Mouse (Mus musculus) stomach, embryonic 14.5 days (tissue): ENCODE results near the gene Cntrob. TPM values are rescaled to one million over a fixed set of nuclear protein-coding genes. Genes with fewer than 3 reads are reported as not detected.

Experiments
- ATAC-seq: fragments of 200-750 bp; cut with Nextera tagmentation; 2 replicates; pipeline ENCODE4 v1.8.0; 2017; ENCODE audit warnings: low read depth, moderate TSS enrichment; ENCODE audit not compliant: insufficient number of reproducible peaks, insufficient read depth, low FRiP score
- H3K27ac ChIP-seq: fragments of 300-500 bp; sonication (generic); 2 replicates; pipeline ENCODE4 v1.5.1; 2014; ENCODE audit warnings: mild to moderate bottlenecking, low read length, moderate library complexity, mixed read lengths
- H3K27me3 ChIP-seq: fragments of 300-500 bp; sonication (generic); 2 replicates; pipeline ENCODE4 v1.6.1; 2014; ENCODE audit warnings: low read length, control low read depth, mixed read lengths; ENCODE audit not compliant: control insufficient read depth, insufficient read depth
- H3K36me3 ChIP-seq: fragments of 300-500 bp; sonication (generic); 2 replicates; pipeline ENCODE4 v1.6.1; 2014; ENCODE audit warnings: mild to moderate bottlenecking, control low read depth, low read length, moderate library complexity, mixed read lengths; ENCODE audit not compliant: control insufficient read depth, insufficient read depth
- H3K4me1 ChIP-seq: fragments of 300-500 bp; sonication (generic); 2 replicates; pipeline ENCODE4 v1.6.1; 2014; ENCODE audit warnings: low read length, control low read depth, mixed read lengths; ENCODE audit not compliant: control insufficient read depth, insufficient read depth
- H3K4me2 ChIP-seq: fragments of 300-500 bp; sonication (generic); replicated peaks from 2 replicates; pipeline ENCODE4 v1.6.1; 2014; ENCODE audit warnings: low read depth, low read length, control low read depth
- H3K4me3 ChIP-seq: fragments of 300-500 bp; sonication (generic); 2 replicates; pipeline ENCODE4 v1.5.1; 2014; ENCODE audit warnings: low read depth, low read length, control low read depth
- H3K9ac ChIP-seq: fragments of 300-500 bp; sonication (generic); replicated peaks from 2 replicates; pipeline ENCODE4 v1.6.1; 2014; ENCODE audit warnings: low read depth, mild to moderate bottlenecking, control low read depth, low read length, moderate library complexity, mixed read lengths
- H3K9me3 ChIP-seq: fragments of 300-500 bp; sonication (generic); 2 replicates; pipeline ENCODE4 v1.6.1; 2016; ENCODE audit warnings: low read depth, low read length, control low read depth; ENCODE audit not compliant: control insufficient read depth
- WGBS: fragments of 180-500 bp; shearing (Covaris S2); extraction: QIAGEN DNeasy Blood & Tissue Kit; methylation state at CpG from one replicate; pipeline ENCODE4 v1.1.7; 2014; 5-methylcytosine and 5-hydroxymethylcytosine counted together
- polyA plus RNA-seq: library from polyadenylated mRNA; unstranded; fragments of >200 nt; fragmentation: Nextera tagmentation; extraction: Ambion mirVana; gene quantifications from 2 replicates; pipeline ENCODE4 v1.2.1, GENCODE M21; 2014

The Cntrob gene
- polyA plus RNA-seq, 1 experiment from 2014 or later = 16.4 TPM

GRCm38 (mm10) chr11:69362479-69362878, 38.9 kb upstream of the Cntrob start:
- 69% methylated on average over 2 of the region's 2 CpGs for WGBS
- Histone ChIP-seq H3K4me1 (peaks cover 24% of the 10 kb centered on the region), H3K27ac (no peak overlapping the region), H3K9ac (no peak overlapping the region), H3K4me3 (no peak overlapping the region), H3K4me2 (no peak overlapping the region), H3K27me3 (no peaks in the 10 kb centered on the region), H3K36me3 (peaks cover 63% of the 10 kb centered on the region), H3K9me3 (no peaks in the 10 kb centered on the region)
- no peak for ATAC-seq

GRCm38 (mm10) chr11:69362021-69362420, 38.4 kb upstream of the Cntrob start:
- no peak for ATAC-seq
- Histone ChIP-seq H3K36me3 (peaks cover 68% of the 10 kb centered on the region), H3K9me3 (no peaks in the 10 kb centered on the region), H3K4me1 (peaks cover 23% of the 10 kb centered on the region), H3K4me2 (no peak overlapping the region), H3K4me3 (no peak overlapping the region), H3K9ac (no peak overlapping the region), H3K27me3 (no peaks in the 10 kb centered on the region), H3K27ac (no peak overlapping the region)
- 63% methylated on average over 7 of the region's 7 CpGs for WGBS

DNA sequence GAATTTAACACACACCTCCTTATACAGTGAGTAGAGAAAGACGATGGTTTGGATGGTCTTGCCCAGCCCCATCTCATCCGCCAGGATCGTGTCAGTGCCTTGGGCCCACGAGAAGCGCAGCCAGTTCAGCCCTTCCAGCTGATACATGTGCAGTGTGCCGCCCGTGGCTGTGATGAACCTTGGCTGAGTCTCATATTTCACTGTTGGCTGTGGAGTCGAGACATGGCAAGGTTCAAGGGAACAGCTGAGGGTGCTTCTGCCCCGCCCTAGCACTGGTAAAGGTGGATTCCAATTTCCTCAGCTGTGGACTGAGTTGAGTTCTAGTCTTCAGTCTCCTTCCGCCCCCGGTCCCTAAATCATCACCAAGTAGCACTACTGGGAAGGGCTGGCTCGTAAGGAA, 34.1 kb upstream of the Cntrob start:
- 89% methylated on average over 12 of the region's 12 CpGs for WGBS

GRCm38 (mm10) chr11:69356544-69356943, 33.0 kb upstream of the Cntrob start:
- H3K4me1 ChIP-seq = no peaks in the 10 kb centered on the region
- no peak overlapping the region for H3K9ac ChIP-seq
- no peak overlapping the region for H3K4me3 ChIP-seq
- no peaks in the 10 kb centered on the region for H3K9me3 ChIP-seq
- no peak overlapping the region for H3K4me2 ChIP-seq
- H3K36me3 ChIP-seq = peaks cover 99% of the 10 kb centered on the region
- no peaks in the 10 kb centered on the region for H3K27me3 ChIP-seq
- H3K27ac ChIP-seq = no peak overlapping the region
- no peak for ATAC-seq
- WGBS = 92% methylated on average over 5 of the region's 5 CpGs

More for the DNA sequence above, 34.1 kb upstream of the Cntrob start:
- Histone ChIP-seq H3K4me2 (no peak overlapping the region), H3K27ac (no peak overlapping the region), H3K36me3 (peaks cover 98% of the 10 kb centered on the region), H3K27me3 (no peaks in the 10 kb centered on the region), H3K4me1 (no peaks in the 10 kb centered on the region), H3K4me3 (no peak overlapping the region), H3K9me3 (no peaks in the 10 kb centered on the region), H3K9ac (no peak overlapping the region)
- ATAC-seq = no peak

- Histone ChIP-seq H3K4me3 (no peak overlapping the region), H3K9me3 (no peaks in the 10 kb centered on the region), H3K36me3 (peaks cover 74% of the 10 kb centered on the region), H3K27ac (no peak overlapping the region), H3K9ac (no peak overlapping the region), H3K27me3 (no peaks in the 10 kb centered on the region), H3K4me1 (no peaks in the 10 kb centered on the region), H3K4me2 (no peak overlapping the region)
- no peak for ATAC-seq
- WGBS = 90% methylated on average over 25 of the region's 26 CpGs
Observed at GRCm38 (mm10) chr11:69346441-69346840, 22.9 kb upstream of the Cntrob start.

DNA sequence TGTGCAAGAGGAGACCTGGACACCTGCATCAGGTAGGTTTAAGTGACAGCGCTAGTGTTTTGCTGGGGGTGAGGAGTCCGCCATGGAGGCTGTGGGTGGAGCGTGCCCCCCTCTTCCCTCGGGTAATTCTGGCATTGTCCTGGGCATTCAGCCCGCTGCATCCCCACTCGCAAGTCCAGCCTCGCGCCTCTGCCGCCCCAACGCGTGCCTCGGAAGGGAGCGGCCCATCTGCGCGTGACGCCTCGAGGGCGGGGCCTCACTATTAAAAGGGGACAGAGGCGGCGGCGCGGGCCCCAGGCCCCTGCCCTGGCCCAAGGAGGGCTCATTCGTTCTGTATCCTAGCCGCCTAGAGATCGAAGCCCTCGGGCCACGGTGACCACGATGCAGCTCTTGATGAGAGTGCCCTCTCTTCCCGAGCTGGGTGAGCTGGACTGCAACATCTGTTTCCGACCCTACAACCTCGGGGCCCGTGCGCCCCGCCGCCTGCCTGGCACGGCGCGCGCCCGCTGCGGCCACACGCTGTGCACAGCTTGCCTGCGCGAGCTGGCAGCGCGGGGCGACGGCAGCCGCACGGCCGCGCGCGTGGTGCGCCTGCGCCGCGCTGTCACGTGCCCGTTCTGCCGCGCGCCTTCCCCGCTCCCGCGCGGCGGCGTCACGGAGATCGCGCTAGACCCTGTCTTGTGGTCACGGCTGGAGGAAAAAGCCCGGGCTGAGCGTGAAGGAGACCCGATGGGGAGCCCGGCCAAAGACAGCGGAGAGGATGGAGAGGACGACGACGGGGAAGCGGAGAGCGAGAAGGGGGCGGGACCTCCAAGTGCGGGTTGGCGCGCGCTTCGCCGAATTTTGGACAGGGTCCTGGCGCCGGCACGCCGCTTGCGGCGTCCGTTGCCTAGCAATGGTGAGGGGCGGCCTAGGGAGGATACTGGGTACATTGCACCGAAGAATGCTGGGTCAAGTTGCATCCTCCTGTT, 16.9 kb upstream of the Cntrob start, which contains the start of gene Rnf227:
Gene Rnf227, plus strand, starts transcription at position 301 of the 971 bp plus-strand sequence.
- Histone ChIP-seq H3K9ac (peak within 1 kb of the TSS; percentile 60), H3K27me3 (no peaks in the 10 kb centered on the region), H3K4me3 (peak within 1 kb of the TSS; percentile 49), H3K36me3 (peaks cover 18% of the 10 kb centered on the region), H3K4me2 (peak within 1 kb of the TSS; percentile 96), H3K4me1 (peaks cover 4% of the 10 kb centered on the region; the same call in 1 of the 2 replicates), H3K9me3 (no peaks in the 10 kb centered on the region), H3K27ac (peak within 1 kb of the TSS; percentile 77)
- WGBS = 2% methylated on average over 93 of the region's 99 CpGs
- peak; percentile 85 for ATAC-seq

DNA sequence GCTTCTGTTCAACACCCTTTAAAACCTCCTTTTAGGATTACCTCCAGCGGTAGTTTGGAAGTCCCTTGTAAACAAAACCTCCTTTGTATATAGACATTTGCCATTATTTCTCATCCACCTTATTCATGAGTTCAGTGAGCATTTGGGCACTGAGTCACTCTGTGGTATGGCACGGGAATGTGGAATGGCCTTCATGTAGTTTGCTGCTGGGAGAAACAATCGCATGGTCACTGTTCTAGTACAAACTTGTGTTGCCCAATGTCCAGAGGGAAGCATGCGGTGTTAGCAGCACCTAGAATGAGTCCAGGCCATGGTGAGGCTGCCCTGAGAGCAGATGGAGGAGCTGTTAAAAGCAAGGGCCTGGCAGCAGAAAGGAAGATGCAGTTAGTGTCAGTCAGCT, 11.2 kb upstream of the Cntrob start:
- H3K9ac ChIP-seq = no peak overlapping the region
- H3K4me2 ChIP-seq = no peak overlapping the region
- no peak for ATAC-seq
- H3K4me1 ChIP-seq = peaks cover 20% of the 10 kb centered on the region
- H3K36me3 ChIP-seq = no peaks in the 10 kb centered on the region
- no peaks in the 10 kb centered on the region for H3K9me3 ChIP-seq
- 47% methylated on average over 4 of the region's 4 CpGs for WGBS
- no peaks in the 10 kb centered on the region for H3K27me3 ChIP-seq
- H3K27ac ChIP-seq = 0 out of 2 replicates have a peak overlapping the region, but pooled peaks have one; percentile 15
- no peak overlapping the region for H3K4me3 ChIP-seq

GRCm38 (mm10) chr11:69333922-69334321, 10.3 kb upstream of the Cntrob start:
- 61% methylated on average over 3 of the region's 3 CpGs for WGBS

More at GRCm38 (mm10) chr11:69333922-69334321, 10.3 kb upstream of the Cntrob start:
- no peak for ATAC-seq
- no peaks in the 10 kb centered on the region for H3K9me3 ChIP-seq
- no peak overlapping the region for H3K4me3 ChIP-seq
- no peak overlapping the region for H3K4me2 ChIP-seq
- no peak overlapping the region for H3K27ac ChIP-seq
- H3K4me1 ChIP-seq = peaks cover 20% of the 10 kb centered on the region
- H3K27me3 ChIP-seq = no peaks in the 10 kb centered on the region
- no peak overlapping the region for H3K9ac ChIP-seq
- H3K36me3 ChIP-seq = no peaks in the 10 kb centered on the region
